Mouse (Mus musculus) granulocyte monocyte progenitor cell, adult 5-6 weeks (primary cell): ENCODE results near the gene Sirt3. TPM values are rescaled to one million over a fixed set of nuclear protein-coding genes. Genes with fewer than 3 reads are reported as not detected.
A peak's percentile ranks its signal among the peaks of the same experiment; 100 is the strongest.

Experiments used
- ATAC-seq: replicated peaks from 2 replicates; pipeline ENCODE4 v1.8.0; 2016; ENCODE audit warnings: mild to moderate bottlenecking, moderate TSS enrichment, inconsistent platforms; ENCODE audit not compliant: poor library complexity, severe bottlenecking
- total RNA-seq, 2 experiments: library from RNA; stranded (forward) in 1 of 2; stranded (reverse) in 1 of 2; fragments of 200-712, 200-1000 nt in 1 of 2; fragments of >200 nt in 1 of 2; fragmentation: Nextera tagmentation in 1 of 2; gene quantifications; 2 replicates each; pipeline ENCODE4 v1.2.3; 2014 to 2017

The Sirt3 gene
- total RNA-seq, 2 experiments from 2014 or later: 28.7 to 66.7 TPM

DNA sequence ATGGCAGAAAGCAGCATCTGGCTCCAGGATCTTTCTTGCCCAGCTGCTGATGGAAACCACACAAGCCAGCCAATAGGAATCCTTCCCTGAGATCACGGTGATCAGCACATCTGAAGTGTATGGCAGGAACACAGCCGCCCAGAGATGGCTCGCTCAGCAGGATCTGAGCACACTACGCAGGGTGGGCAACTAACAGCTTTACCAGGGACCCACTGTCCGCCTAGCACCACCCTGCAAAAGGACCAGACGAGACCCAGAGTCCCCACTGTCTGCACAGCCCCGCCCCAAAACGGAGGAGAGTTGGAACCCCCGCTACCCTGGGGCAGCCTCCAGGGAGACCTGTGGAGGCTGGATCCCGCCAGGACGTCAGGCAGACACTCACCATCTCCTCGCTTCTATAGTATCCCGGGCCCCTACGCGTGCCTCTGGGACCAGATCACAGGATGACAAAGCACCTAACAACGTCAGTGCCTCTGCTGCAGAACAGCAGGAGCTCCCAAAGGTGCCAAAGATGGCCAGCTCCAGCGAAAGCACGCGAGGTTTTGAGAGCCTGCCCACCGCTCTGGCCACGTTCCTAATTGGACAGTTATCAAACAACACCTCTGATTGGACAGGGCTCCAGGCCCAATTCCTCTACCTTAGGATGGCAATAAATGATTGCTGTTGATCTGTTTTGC lies 60.3 kb downstream of the Sirt3 start, which contains the start of gene Zfp941:
Zfp941 (minus strand) TSS at position 526 of the 677 bp plus-strand sequence.
- ATAC-seq: peak; percentile 86

DNA sequence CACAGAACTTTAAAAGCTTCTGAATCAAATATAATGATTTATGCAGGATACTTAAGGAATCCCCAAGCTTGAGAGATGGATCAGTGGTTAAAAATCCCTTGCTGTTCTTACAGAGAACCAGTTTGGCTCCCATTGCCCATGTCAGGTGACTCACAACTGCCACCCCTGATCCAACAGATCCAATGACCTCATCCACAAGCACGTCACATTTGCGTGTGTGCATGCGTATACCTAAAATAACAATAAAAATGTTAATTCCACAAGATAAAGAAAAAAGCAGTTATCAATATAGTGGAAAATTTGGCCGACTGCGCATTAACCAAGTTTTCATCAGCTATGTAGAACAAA lies 60.8 kb downstream of the Sirt3 start:
- ATAC-seq: no peak

DNA sequence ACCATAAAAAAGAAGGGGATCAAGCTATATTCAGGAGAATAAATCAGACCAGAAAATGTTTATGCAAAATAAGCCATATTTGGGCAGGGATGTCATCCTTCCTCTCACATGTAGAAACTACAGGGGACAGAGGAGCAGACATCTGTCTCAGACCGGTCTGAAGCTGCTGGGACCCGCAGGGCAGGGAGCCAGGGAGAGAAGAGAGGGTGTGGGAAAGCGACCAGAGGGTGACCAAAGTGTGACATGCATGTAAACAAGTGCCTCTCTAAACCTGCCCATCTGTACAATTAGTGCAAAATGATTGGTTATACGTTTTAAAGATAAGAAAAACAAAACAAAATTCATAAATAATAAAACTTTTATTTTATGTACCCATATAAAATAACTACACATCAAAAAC lies 61.9 kb downstream of the Sirt3 start:
- no peak for ATAC-seq

Other genes with a start within 250 kb of the Sirt3 start
- not detected in 2 replicates for gene Olfr53, start 235.9 kb downstream of the Sirt3 start, total RNA-seq (2014; fragmentation: Nextera tagmentation)
- gene Olfr53, start 235.9 kb downstream of the Sirt3 start, total RNA-seq (2017): not detected in 2 replicates
- not detected in 2 replicates for gene Olfr539, start 222.4 kb downstream of the Sirt3 start, total RNA-seq (2014; fragmentation: Nextera tagmentation)
- not detected in 2 replicates for gene Olfr539, start 222.4 kb downstream of the Sirt3 start, total RNA-seq (2017)
- gene Olfr45, start 200.4 kb downstream of the Sirt3 start, total RNA-seq (2014; fragmentation: Nextera tagmentation): not detected in 2 replicates
- not detected in 2 replicates for gene Olfr45, start 200.4 kb downstream of the Sirt3 start, total RNA-seq (2017)
- gene Olfr541, start 185.0 kb downstream of the Sirt3 start, total RNA-seq (2014; fragmentation: Nextera tagmentation): not detected in 2 replicates
- not detected in 2 replicates for gene Olfr541, start 185.0 kb downstream of the Sirt3 start, total RNA-seq (2017)
- not detected in 2 replicates for gene Cyp2e1, start 118.6 kb downstream of the Sirt3 start, total RNA-seq (2014; fragmentation: Nextera tagmentation)
- gene Cyp2e1, start 118.6 kb downstream of the Sirt3 start, total RNA-seq (2017): not detected in 2 replicates
- 0.56 and 3.1 TPM in 2 replicates for gene Syce1, start 94.5 kb downstream of the Sirt3 start, total RNA-seq (2014; fragmentation: Nextera tagmentation)
- gene Syce1, start 94.5 kb downstream of the Sirt3 start, total RNA-seq (2017): not detected in 2 replicates
- gene Zfp941, start 60.1 kb downstream of the Sirt3 start, total RNA-seq (2014; fragmentation: Nextera tagmentation): 0.58 and 1.4 TPM in 2 replicates
- gene Zfp941, start 60.1 kb downstream of the Sirt3 start, total RNA-seq (2017): 1.1 and 1.7 TPM in 2 replicates
- not detected in 2 replicates for gene Urah, start 47.3 kb downstream of the Sirt3 start, total RNA-seq (2014; fragmentation: Nextera tagmentation)
- gene Urah, start 47.3 kb downstream of the Sirt3 start, total RNA-seq (2017): not detected in 2 replicates
- gene Scgb1c1, start 36.8 kb downstream of the Sirt3 start, total RNA-seq (2014; fragmentation: Nextera tagmentation): not detected in 2 replicates
- gene Scgb1c1, start 36.8 kb downstream of the Sirt3 start, total RNA-seq (2017): not detected in 2 replicates
- not detected in 2 replicates for gene Odf3, start 34.5 kb downstream of the Sirt3 start, total RNA-seq (2014; fragmentation: Nextera tagmentation)
- not detected in 2 replicates for gene Odf3, start 34.5 kb downstream of the Sirt3 start, total RNA-seq (2017)
- not detected in 2 replicates for gene Gm45785, start 26.0 kb downstream of the Sirt3 start, total RNA-seq (2014; fragmentation: Nextera tagmentation)
- not detected in 2 replicates for gene Gm45785, start 26.0 kb downstream of the Sirt3 start, total RNA-seq (2017)
- 45.0 and 45.9 TPM in 2 replicates for gene Ric8a, start 25.4 kb downstream of the Sirt3 start, total RNA-seq (2014; fragmentation: Nextera tagmentation)
- 32.6 and 36.2 TPM in 2 replicates for gene Ric8a, start 25.4 kb downstream of the Sirt3 start, total RNA-seq (2017)
- gene Bet1l, start 24.7 kb downstream of the Sirt3 start, total RNA-seq (2014; fragmentation: Nextera tagmentation): 15.2 and 21.9 TPM in 2 replicates
- 20.9 and 21.9 TPM in 2 replicates for gene Bet1l, start 24.7 kb downstream of the Sirt3 start, total RNA-seq (2017)
- 111 and 117 TPM in 2 replicates for gene Psmd13, start 341 bp downstream of the Sirt3 start, total RNA-seq (2014; fragmentation: Nextera tagmentation)
- 229 and 237 TPM in 2 replicates for gene Psmd13, start 341 bp downstream of the Sirt3 start, total RNA-seq (2017)
- gene Cox8b, start 18.1 kb upstream of the Sirt3 start, total RNA-seq (2014; fragmentation: Nextera tagmentation): not detected in 2 replicates
- not detected in 2 replicates for gene Cox8b, start 18.1 kb upstream of the Sirt3 start, total RNA-seq (2017)
- not detected in 2 replicates for gene Nlrp6, start 38.6 kb upstream of the Sirt3 start, total RNA-seq (2014; fragmentation: Nextera tagmentation)
- not detected in 2 replicates for gene Nlrp6, start 38.6 kb upstream of the Sirt3 start, total RNA-seq (2017)
- gene Pgghg, start 59.1 kb upstream of the Sirt3 start, total RNA-seq (2014; fragmentation: Nextera tagmentation): 6.6 and 11.5 TPM in 2 replicates
- 6.9 and 7.8 TPM in 2 replicates for gene Pgghg, start 59.1 kb upstream of the Sirt3 start, total RNA-seq (2017)
- 1.7 TPM in 1 of 2 replicates, not detected in the other for gene Ifitm5, start 68.0 kb upstream of the Sirt3 start, total RNA-seq (2014; fragmentation: Nextera tagmentation)
- not detected in 2 replicates for gene Ifitm5, start 68.0 kb upstream of the Sirt3 start, total RNA-seq (2017)
- gene Gm45717, start 73.6 kb upstream of the Sirt3 start, total RNA-seq (2014; fragmentation: Nextera tagmentation): not detected in 2 replicates
- gene Gm45717, start 73.6 kb upstream of the Sirt3 start, total RNA-seq (2017): not detected in 2 replicates
- gene Ifitm2, start 73.7 kb upstream of the Sirt3 start, total RNA-seq (2014; fragmentation: Nextera tagmentation): 555 and 581 TPM in 2 replicates
- 354 and 388 TPM in 2 replicates for gene Ifitm2, start 73.7 kb upstream of the Sirt3 start, total RNA-seq (2017)
- 79.9 and 149 TPM in 2 replicates for gene Ifitm1, start 84.9 kb upstream of the Sirt3 start, total RNA-seq (2014; fragmentation: Nextera tagmentation)
- 18.5 and 25.3 TPM in 2 replicates for gene Ifitm1, start 84.9 kb upstream of the Sirt3 start, total RNA-seq (2017)
- 146 and 224 TPM in 2 replicates for gene Ifitm3, start 128.5 kb upstream of the Sirt3 start, total RNA-seq (2014; fragmentation: Nextera tagmentation)
- 55.6 and 69.2 TPM in 2 replicates for gene Ifitm3, start 128.5 kb upstream of the Sirt3 start, total RNA-seq (2017)
- gene Ifitm6, start 135.6 kb upstream of the Sirt3 start, total RNA-seq (2014; fragmentation: Nextera tagmentation): 17.9 and 48.1 TPM in 2 replicates
- gene Ifitm6, start 135.6 kb upstream of the Sirt3 start, total RNA-seq (2017): 22.5 and 42.5 TPM in 2 replicates
- not detected in 2 replicates for gene Gm17387, start 146.8 kb upstream of the Sirt3 start, total RNA-seq (2014; fragmentation: Nextera tagmentation)
- not detected in 2 replicates for gene Gm17387, start 146.8 kb upstream of the Sirt3 start, total RNA-seq (2017)
- 0.60 and 3.6 TPM in 2 replicates for gene B4galnt4, start 178.8 kb upstream of the Sirt3 start, total RNA-seq (2014; fragmentation: Nextera tagmentation)
- 0.26 TPM in 1 of 2 replicates, not detected in the other for gene B4galnt4, start 178.8 kb upstream of the Sirt3 start, total RNA-seq (2017)
- 1.4 and 2.2 TPM in 2 replicates for gene Pkp3, start 195.9 kb upstream of the Sirt3 start, total RNA-seq (2014; fragmentation: Nextera tagmentation)
- 0.52 and 2.7 TPM in 2 replicates for gene Pkp3, start 195.9 kb upstream of the Sirt3 start, total RNA-seq (2017)
- 16.9 and 30.9 TPM in 2 replicates for gene Sigirr, start 218.3 kb upstream of the Sirt3 start, total RNA-seq (2014; fragmentation: Nextera tagmentation)
- gene Sigirr, start 218.3 kb upstream of the Sirt3 start, total RNA-seq (2017): 16.6 and 20.2 TPM in 2 replicates
- gene Ano9, start 235.5 kb upstream of the Sirt3 start, total RNA-seq (2014; fragmentation: Nextera tagmentation): not detected in 2 replicates
- gene Ano9, start 235.5 kb upstream of the Sirt3 start, total RNA-seq (2017): not detected in 2 replicates
- 14.0 and 17.5 TPM in 2 replicates for gene Ptdss2, start 240.1 kb upstream of the Sirt3 start, total RNA-seq (2014; fragmentation: Nextera tagmentation)
- gene Ptdss2, start 240.1 kb upstream of the Sirt3 start, total RNA-seq (2017): 4.2 and 7.1 TPM in 2 replicates